Mouse (Mus musculus) stomach, postnatal 0 days (tissue): ENCODE results near the gene Zfp386.

Experiments used
- CTCF ChIP-seq: IDR thresholded peaks from 2 replicates; pipeline ENCODE4 v1.5.1; 2016; ENCODE audit warnings: antibody characterized with exemption, low read depth, mild to moderate bottlenecking, moderate library complexity
- EP300 ChIP-seq: optimal IDR thresholded peaks from 2 replicates; pipeline ENCODE3; 2016; ENCODE audit warnings: antibody characterized with exemption

GRCm38 (mm10) chr12:116071023-116071422 lies 23.5 kb downstream of the Zfp386 start:
- TF ChIP-seq EP300 (no peak), CTCF (peak; percentile 91)
